Mouse (Mus musculus): ENCODE measurements around the gene Adam10. TPM values are rescaled to one million over a fixed set of nuclear protein-coding genes. Genes with fewer than 3 reads are reported as not detected.

The Adam10 gene
- total RNA-seq, 2 experiments from 2014 or later, result 13.9 to 15.7 TPM

GRCm38 (mm10) chr9:70671772-70672579, 6.8 kb upstream of the Adam10 start:
- peak; percentile 22 for DNase-seq (ENCODE audit: low spot score)

GRCm38 (mm10) chr9:70673656-70674055, 5.1 kb upstream of the Adam10 start:
- DNase-seq (ENCODE audit: low spot score), result no peak

GRCm38 (mm10) chr9:70675117-70675516, 3.7 kb upstream of the Adam10 start:
- no peak for DNase-seq (ENCODE audit: low spot score)

- DNase-seq (ENCODE audit: low spot score), result no peak
Measured at GRCm38 (mm10) chr9:70675961-70676360, 2.8 kb upstream of the Adam10 start.

GRCm38 (mm10) chr9:70679132-70680091, 615 bp downstream of the Adam10 start:
- peak; percentile 34 for DNase-seq (ENCODE audit: low spot score)

- no peak for DNase-seq (ENCODE audit: low spot score)
Measured at GRCm38 (mm10) chr9:70682202-70682601, 3.4 kb downstream of the Adam10 start.

- DNase-seq (ENCODE audit: low spot score), result no peak
Measured at GRCm38 (mm10) chr9:70688301-70688968, 9.6 kb downstream of the Adam10 start.

GRCm38 (mm10) chr9:70689926-70690325, 11.1 kb downstream of the Adam10 start:
- DNase-seq (ENCODE audit: low spot score), result no peak

- no peak for DNase-seq (ENCODE audit: low spot score)
Measured at GRCm38 (mm10) chr9:70690579-70690978, 11.8 kb downstream of the Adam10 start.

GRCm38 (mm10) chr9:70691772-70692693, 13.2 kb downstream of the Adam10 start:
- DNase-seq (ENCODE audit: low spot score), result no peak

- DNase-seq (ENCODE audit: low spot score), result no peak
Measured at GRCm38 (mm10) chr9:70695723-70696122, 16.9 kb downstream of the Adam10 start.

- DNase-seq (ENCODE audit: low spot score), result no peak
Measured at GRCm38 (mm10) chr9:70698090-70698489, 19.3 kb downstream of the Adam10 start.

GRCm38 (mm10) chr9:70703597-70704203, 24.9 kb downstream of the Adam10 start:
- DNase-seq (ENCODE audit: low spot score), result no peak

GRCm38 (mm10) chr9:70706444-70706843, 27.6 kb downstream of the Adam10 start:
- DNase-seq (ENCODE audit: low spot score), result no peak

- no peak for DNase-seq (ENCODE audit: low spot score)
Measured at GRCm38 (mm10) chr9:70729544-70729943, 50.7 kb downstream of the Adam10 start.

- DNase-seq (ENCODE audit: low spot score), result no peak
Measured at GRCm38 (mm10) chr9:70731079-70731478, 52.3 kb downstream of the Adam10 start.

GRCm38 (mm10) chr9:70733208-70733607, 54.4 kb downstream of the Adam10 start:
- DNase-seq (ENCODE audit: low spot score), result peak; percentile 15

- no peak for DNase-seq (ENCODE audit: low spot score)
Measured at GRCm38 (mm10) chr9:70739998-70740397, 61.2 kb downstream of the Adam10 start.

GRCm38 (mm10) chr9:70751504-70752222, 72.9 kb downstream of the Adam10 start:
- no peak for DNase-seq (ENCODE audit: low spot score)

Data from gastrocnemius, adult 18-20 months (tissue).